Mouse (Mus musculus): ENCODE measurements around the gene Zfp219.

The Zfp219 gene

GRCm38 (mm10) chr14:52017662-52018061 is 2.9 kb downstream of the Zfp219 start:
- no peak for DNase-seq

- no peak for DNase-seq
These were observed 3.7 kb downstream of the Zfp219 start for GRCm38 (mm10) chr14:52016625-52017405.

GRCm38 (mm10) chr14:52015445-52016100 is 5.0 kb downstream of the Zfp219 start, which contains the start of gene Tmem253:
Gene Tmem253, plus strand, starts transcription at chr14:52015658.
- no peak for DNase-seq

GRCm38 (mm10) chr14:52014761-52015311 is 5.7 kb downstream of the Zfp219 start:
- DNase-seq, result no peak

GRCm38 (mm10) chr14:52014271-52014760 is 6.2 kb downstream of the Zfp219 start:
- DNase-seq, result no peak

GRCm38 (mm10) chr14:52013771-52014219 is 6.7 kb downstream of the Zfp219 start:
- DNase-seq, result no peak

GRCm38 (mm10) chr14:52013021-52013610 is 7.4 kb downstream of the Zfp219 start:
- no peak for DNase-seq

- DNase-seq, result no peak
These were observed 8.0 kb downstream of the Zfp219 start for GRCm38 (mm10) chr14:52012553-52012952.

GRCm38 (mm10) chr14:52012085-52012484 is 8.4 kb downstream of the Zfp219 start:
- DNase-seq, result peak; percentile 65

GRCm38 (mm10) chr14:52011683-52012082 is 8.8 kb downstream of the Zfp219 start:
- no peak for DNase-seq

GRCm38 (mm10) chr14:52010446-52011111 is 10.0 kb downstream of the Zfp219 start:
- no peak for DNase-seq

- no peak for DNase-seq
These were observed 10.7 kb downstream of the Zfp219 start for GRCm38 (mm10) chr14:52009841-52010240.

- DNase-seq, result no peak
These were observed 11.2 kb downstream of the Zfp219 start for GRCm38 (mm10) chr14:52009361-52009760.

GRCm38 (mm10) chr14:52008321-52009203 is 12.0 kb downstream of the Zfp219 start:
- peak; percentile 86 for DNase-seq

GRCm38 (mm10) chr14:52006771-52007170 is 13.8 kb downstream of the Zfp219 start:
- no peak for DNase-seq

- no peak for DNase-seq
These were observed 14.3 kb downstream of the Zfp219 start for GRCm38 (mm10) chr14:52006241-52006640.

- no peak for DNase-seq
These were observed 14.9 kb downstream of the Zfp219 start for GRCm38 (mm10) chr14:52005616-52006015.

GRCm38 (mm10) chr14:52005141-52005540 is 15.4 kb downstream of the Zfp219 start:
- no peak for DNase-seq

GRCm38 (mm10) chr14:52003981-52004495 is 16.5 kb downstream of the Zfp219 start:
- DNase-seq, result peak; percentile 93

GRCm38 (mm10) chr14:51997483-51997882 is 23.1 kb downstream of the Zfp219 start:
- no peak for DNase-seq

GRCm38 (mm10) chr14:51996866-51997265 is 23.7 kb downstream of the Zfp219 start:
- no peak for DNase-seq

All from layer of hippocampus, adult 9-11 months (tissue).